Mouse (Mus musculus) midbrain, embryonic 11.5 days (tissue): ENCODE data around the gene Slc5a1. TPM values are rescaled to one million over a fixed set of nuclear protein-coding genes. Genes with fewer than 3 reads are reported as not detected.

ENCODE experiments used
- ATAC-seq: fragments of 200-750 bp; cut with Nextera tagmentation; 2 replicates; pipeline ENCODE4 v1.8.0; 2017; ENCODE audit warnings: moderate TSS enrichment, moderate library complexity; ENCODE audit not compliant: low FRiP score
- DNase-seq: peaks from one replicate; pipeline ENCODE4 v3.0.0; 2015; ENCODE audit warnings: low spot score; ENCODE audit errors: missing footprints
- H3K27ac ChIP-seq: fragments of 300-500 bp; sonication (generic); 2 replicates; pipeline ENCODE4 v1.5.1; 2014; ENCODE audit warnings: low read depth, low read length
- H3K27me3 ChIP-seq: fragments of 300-500 bp; sonication (generic); 2 replicates; pipeline ENCODE4 v1.6.1; 2014; ENCODE audit warnings: mild to moderate bottlenecking, low read length, moderate library complexity, mixed read lengths; ENCODE audit not compliant: control insufficient read depth, insufficient read depth
- H3K36me3 ChIP-seq: fragments of 300-500 bp; sonication (generic); 2 replicates; pipeline ENCODE4 v1.6.1; 2014; ENCODE audit warnings: mild to moderate bottlenecking, low read length, moderate library complexity, mixed read lengths; ENCODE audit not compliant: control insufficient read depth, insufficient read depth
- H3K4me1 ChIP-seq: fragments of 300-500 bp; sonication (generic); 2 replicates; pipeline ENCODE4 v1.6.1; 2014; ENCODE audit warnings: low read length; ENCODE audit not compliant: control insufficient read depth, insufficient read depth
- H3K4me2 ChIP-seq: fragments of 300-500 bp; sonication (generic); 2 replicates; pipeline ENCODE4 v1.6.1; 2014; ENCODE audit warnings: mild to moderate bottlenecking, moderate library complexity
- H3K4me3 ChIP-seq: fragments of 300-500 bp; sonication (generic); 2 replicates; pipeline ENCODE4 v1.5.1; 2014; ENCODE audit warnings: low read depth, low read length
- H3K9ac ChIP-seq: fragments of 300-500 bp; sonication (generic); 2 replicates; pipeline ENCODE4 v1.6.1; 2014; ENCODE audit warnings: low read length
- H3K9me3 ChIP-seq: fragments of 300-500 bp; sonication (generic); 2 replicates; pipeline ENCODE4 v1.6.1; 2016; ENCODE audit warnings: low read length; ENCODE audit not compliant: control insufficient read depth
- WGBS: fragments of 180-500 bp; shearing (Covaris S2); extraction: QIAGEN DNeasy Blood & Tissue Kit; methylation state at CpG from one replicate; pipeline ENCODE4 v1.1.7; 2014; 5-methylcytosine and 5-hydroxymethylcytosine counted together
- polyA plus RNA-seq: library from polyadenylated mRNA; unstranded; fragments of >200 nt; fragmentation: Nextera tagmentation; extraction: Ambion mirVana; gene quantifications from 2 replicates; pipeline ENCODE4 v1.2.1, GENCODE M21; 2014

Gene Slc5a1
- polyA plus RNA-seq, 1 experiment from 2014 or later: not detected

DNA sequence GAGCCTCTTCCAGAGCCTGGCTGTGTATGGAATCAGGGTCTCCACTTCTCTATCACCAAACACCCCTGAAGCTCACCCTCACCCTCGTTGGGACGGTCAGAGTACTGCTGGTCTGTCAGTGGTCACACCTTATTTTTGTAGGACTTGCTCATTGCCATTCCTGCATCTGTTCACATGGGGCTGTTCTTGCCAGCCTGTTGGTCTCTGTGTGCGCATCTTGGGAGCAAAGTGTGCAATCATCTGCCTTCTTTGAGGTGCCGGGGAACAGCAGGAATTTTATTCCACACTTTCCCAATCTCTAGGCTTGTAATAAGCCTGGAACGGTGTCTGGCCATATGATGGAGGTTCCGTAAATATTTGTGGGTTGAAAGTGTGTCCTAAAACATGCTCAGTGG is 99.1 kb downstream of the Slc5a1 start:
- no peaks in the 10 kb centered on the region for H3K36me3 ChIP-seq
- H3K4me1 ChIP-seq: peaks cover 3% of the 10 kb centered on the region; the same call in 1 of the 2 replicates
- H3K9me3 ChIP-seq: no peaks in the 10 kb centered on the region
- no peak overlapping the region for H3K4me3 ChIP-seq
- no peaks in the 10 kb centered on the region for H3K27me3 ChIP-seq
- no peak overlapping the region for H3K4me2 ChIP-seq
- H3K27ac ChIP-seq: no peak overlapping the region
- ATAC-seq: no peak
- DNase-seq: no peak
- 86% methylated on average over 6 of the region's 6 CpGs for WGBS
- H3K9ac ChIP-seq: no peak overlapping the region

DNA sequence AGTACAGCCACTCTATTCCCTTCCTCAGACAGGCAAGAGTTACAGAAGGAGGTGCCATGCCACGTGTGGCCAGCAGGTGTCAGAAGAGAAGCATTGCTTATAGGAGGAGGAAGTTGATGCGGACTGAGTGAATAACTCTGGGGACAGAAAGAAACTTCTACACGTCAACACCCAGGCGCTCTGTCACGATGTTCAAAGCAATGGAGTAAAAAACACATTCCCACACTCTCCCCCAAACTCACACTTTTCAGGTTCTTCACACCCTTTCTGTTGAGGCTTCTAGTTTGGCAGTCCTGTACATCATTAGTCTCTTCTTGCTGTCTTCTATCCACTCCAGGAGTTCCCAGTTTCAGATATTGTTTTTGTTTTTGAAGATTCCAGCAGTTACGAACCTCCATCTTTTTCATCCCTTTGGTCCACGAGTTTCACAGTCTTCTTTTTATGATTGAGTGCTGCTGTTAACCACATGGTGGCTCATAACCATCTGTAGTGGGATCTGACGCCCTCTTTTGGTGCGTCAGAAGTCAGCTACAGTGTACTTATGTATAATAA is 99.7 kb downstream of the Slc5a1 start:
- no peaks in the 10 kb centered on the region for H3K9me3 ChIP-seq
- H3K27me3 ChIP-seq: no peaks in the 10 kb centered on the region
- no peak overlapping the region for H3K27ac ChIP-seq
- peak overlapping the region; percentile 23; the same call in 1 of the 2 replicates for H3K4me2 ChIP-seq
- no peaks in the 10 kb centered on the region for H3K36me3 ChIP-seq
- peak overlapping the region; percentile 36; the same call in 1 of the 2 replicates for H3K9ac ChIP-seq
- H3K4me3 ChIP-seq: no peak overlapping the region
- peak; percentile 99 for DNase-seq
- WGBS: 18% methylated on average over 9 of the region's 9 CpGs
- ATAC-seq: no peak; the same call in 1 of the 2 replicates
- peaks cover 3% of the 10 kb centered on the region; the same call in 1 of the 2 replicates for H3K4me1 ChIP-seq

DNA sequence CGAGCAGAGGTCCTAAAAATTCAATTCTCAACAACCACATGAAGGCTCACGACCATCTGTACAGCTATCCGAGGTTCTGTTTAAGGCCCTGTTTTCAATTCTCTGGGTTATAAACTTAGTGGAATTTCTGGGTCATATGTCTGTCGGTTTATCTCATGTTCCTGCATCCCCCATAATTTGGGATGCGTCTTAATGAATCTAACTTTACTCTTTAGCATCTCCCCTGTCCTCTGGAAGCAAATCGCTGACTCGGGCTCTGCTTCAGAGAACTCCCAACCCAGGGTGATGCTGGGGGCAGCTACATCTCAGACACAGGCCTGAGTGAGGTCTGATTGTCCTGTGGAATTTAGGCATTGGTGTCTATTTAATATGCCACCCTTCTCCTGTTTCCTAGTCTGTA is 100.3 kb downstream of the Slc5a1 start:
- no peaks in the 10 kb centered on the region for H3K27me3 ChIP-seq
- H3K9me3 ChIP-seq: no peaks in the 10 kb centered on the region
- no peaks in the 10 kb centered on the region for H3K36me3 ChIP-seq
- H3K4me3 ChIP-seq: no peak overlapping the region
- H3K27ac ChIP-seq: no peak overlapping the region
- DNase-seq (no peak), ATAC-seq (no peak)
- 81% methylated on average over 7 of the region's 7 CpGs for WGBS
- no peak overlapping the region for H3K4me2 ChIP-seq
- peaks cover 3% of the 10 kb centered on the region; the same call in 1 of the 2 replicates for H3K4me1 ChIP-seq
- H3K9ac ChIP-seq: no peak overlapping the region

DNA sequence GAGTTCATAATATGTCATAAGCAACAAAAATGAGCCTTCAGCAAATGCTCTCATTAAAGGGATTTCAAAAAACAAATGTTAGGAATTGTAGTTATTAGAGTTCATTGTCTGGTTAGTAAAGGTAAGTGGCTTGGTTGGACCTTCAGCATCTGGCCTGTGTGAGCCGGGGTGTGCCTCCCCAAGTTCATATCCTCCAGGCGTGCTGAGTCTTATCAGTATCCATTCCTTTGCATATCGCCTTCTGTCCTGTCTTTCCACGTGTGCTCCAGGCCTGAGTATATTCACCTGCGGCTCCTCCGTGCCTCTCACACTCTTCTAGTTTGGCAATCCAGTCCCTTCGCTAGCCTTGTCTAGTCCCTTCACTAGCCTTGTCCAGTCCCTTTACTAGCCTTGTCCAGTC is 102.3 kb downstream of the Slc5a1 start:
- Histone ChIP-seq H3K4me2 (no peak overlapping the region), H3K4me1 (peaks cover 3% of the 10 kb centered on the region; the same call in 1 of the 2 replicates)

DNA sequence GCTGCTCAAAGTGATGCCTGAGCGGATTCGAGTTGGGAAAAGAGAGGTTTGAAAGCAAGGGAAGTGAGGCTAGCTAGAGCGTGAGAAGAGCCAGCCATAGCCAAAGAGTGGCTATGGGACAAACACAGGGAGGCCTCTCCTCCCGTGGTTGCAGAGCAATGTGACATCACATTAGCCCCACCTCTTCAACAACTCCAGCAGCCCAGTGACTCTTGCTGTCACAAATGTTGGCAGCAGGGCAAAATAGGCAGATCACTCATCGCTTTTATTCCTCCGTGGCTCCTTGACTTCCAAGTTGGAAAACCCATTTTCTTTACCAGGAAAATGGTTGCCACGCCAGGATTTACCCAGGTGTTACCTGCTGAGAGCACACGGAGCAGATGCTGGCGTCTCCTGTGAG is 103.1 kb downstream of the Slc5a1 start:
- no peak overlapping the region for H3K4me2 ChIP-seq
- DNase-seq (no peak), ATAC-seq (no peak)
- H3K9me3 ChIP-seq: no peaks in the 10 kb centered on the region
- WGBS: 57% methylated on average over 9 of the region's 9 CpGs
- H3K36me3 ChIP-seq: no peaks in the 10 kb centered on the region
- no peak overlapping the region for H3K4me3 ChIP-seq
- no peaks in the 10 kb centered on the region for H3K27me3 ChIP-seq
- no peak overlapping the region for H3K27ac ChIP-seq
- peaks cover 3% of the 10 kb centered on the region; the same call in 1 of the 2 replicates for H3K4me1 ChIP-seq
- no peak overlapping the region for H3K9ac ChIP-seq

More for the DNA sequence above, 102.3 kb downstream of the Slc5a1 start:
- Histone ChIP-seq H3K9ac (no peak overlapping the region), H3K36me3 (no peaks in the 10 kb centered on the region), H3K27ac (no peak overlapping the region), H3K4me3 (no peak overlapping the region), H3K27me3 (no peaks in the 10 kb centered on the region), H3K9me3 (no peaks in the 10 kb centered on the region)
- ATAC-seq (no peak), DNase-seq (no peak)
- 89% methylated on average over 7 of the region's 7 CpGs for WGBS

DNA sequence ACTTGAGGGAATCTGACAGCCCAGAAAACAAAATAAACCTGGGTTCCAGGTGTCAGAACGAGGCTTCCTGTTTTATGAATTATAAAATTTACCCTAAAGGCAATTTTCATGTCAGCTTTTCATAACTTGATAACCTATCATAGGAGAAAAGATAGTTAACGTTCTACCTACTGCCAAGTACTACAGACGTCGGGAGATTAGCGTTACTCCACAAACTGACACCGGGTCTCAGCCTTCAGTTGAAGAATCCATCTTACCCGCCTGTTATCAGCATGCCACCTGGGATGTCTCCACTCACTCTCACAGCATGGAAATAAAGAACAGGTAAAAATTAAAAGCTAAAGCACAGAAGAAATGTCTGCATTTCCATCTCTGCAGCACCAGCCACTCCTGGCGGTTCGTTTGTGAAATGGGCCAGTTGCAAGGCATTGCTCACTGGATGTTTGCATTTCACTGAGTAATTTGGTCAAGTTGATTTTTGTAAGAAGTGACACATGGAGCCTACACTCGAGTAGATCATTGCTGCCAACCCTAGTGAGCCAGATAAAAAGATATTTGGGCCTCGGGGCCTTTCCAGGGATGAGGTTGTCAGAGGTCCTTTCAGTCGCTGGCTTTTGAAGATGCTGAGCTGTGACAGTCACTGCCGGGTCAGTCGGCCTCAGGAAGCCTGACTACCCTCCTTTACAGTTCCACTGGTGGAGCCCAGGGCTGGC is 104.7 kb downstream of the Slc5a1 start:
- Histone ChIP-seq H3K9me3 (no peaks in the 10 kb centered on the region), H3K36me3 (no peaks in the 10 kb centered on the region), H3K4me2 (no peak overlapping the region), H3K27me3 (no peaks in the 10 kb centered on the region), H3K27ac (no peak overlapping the region), H3K4me1 (peaks cover 3% of the 10 kb centered on the region; the same call in 1 of the 2 replicates), H3K4me3 (no peak overlapping the region), H3K9ac (no peak overlapping the region)
- no peak for DNase-seq
- WGBS: 81% methylated on average over 14 of the region's 14 CpGs
- no peak for ATAC-seq

DNA sequence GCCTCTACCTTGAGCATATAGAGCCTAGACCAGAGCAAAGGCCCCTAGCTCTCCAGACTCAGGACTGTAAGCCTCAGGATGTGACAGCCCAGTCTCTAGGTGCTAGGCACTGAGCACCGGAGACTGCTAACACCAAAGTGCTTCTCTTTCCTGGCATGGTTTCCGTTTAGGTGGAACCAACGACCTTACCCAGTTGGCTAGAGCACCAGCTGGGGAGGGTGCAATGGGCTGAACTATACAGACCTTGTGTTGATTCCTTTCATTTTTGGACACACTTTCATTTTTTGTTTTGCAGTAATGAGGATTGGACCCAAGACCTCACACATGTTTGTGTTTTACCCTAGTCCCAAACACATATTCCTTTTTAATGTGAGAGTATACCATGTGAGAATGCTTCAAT is 106.5 kb downstream of the Slc5a1 start:
- Histone ChIP-seq H3K27ac (no peak overlapping the region), H3K4me3 (no peak overlapping the region), H3K4me1 (no peaks in the 10 kb centered on the region), H3K27me3 (no peaks in the 10 kb centered on the region), H3K9me3 (no peaks in the 10 kb centered on the region), H3K4me2 (no peak overlapping the region), H3K9ac (no peak overlapping the region), H3K36me3 (no peaks in the 10 kb centered on the region)
- ATAC-seq: no peak
- DNase-seq: no peak
- 92% methylated on average over 3 of the region's 3 CpGs for WGBS

DNA sequence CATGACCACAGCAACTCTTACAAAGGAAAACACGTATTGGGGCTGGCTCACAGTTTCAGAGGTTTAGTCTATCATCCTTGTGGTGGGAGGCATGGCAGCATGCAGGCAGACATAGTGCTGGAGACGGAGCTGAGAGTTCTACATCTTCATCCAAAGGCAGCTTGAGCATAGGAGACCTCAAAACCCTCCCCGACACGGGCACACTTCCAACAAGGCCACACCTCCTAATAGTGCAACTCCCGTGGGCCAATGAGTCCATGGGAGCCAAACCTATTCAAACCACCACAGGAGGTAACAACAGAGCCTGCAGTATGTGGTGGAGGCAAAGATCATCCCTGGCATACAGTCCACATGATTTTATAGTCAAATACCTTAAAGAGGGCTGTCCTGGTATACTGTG is 107.2 kb downstream of the Slc5a1 start:
- Histone ChIP-seq H3K9ac (no peak overlapping the region), H3K27me3 (no peaks in the 10 kb centered on the region), H3K27ac (no peak overlapping the region), H3K4me1 (no peaks in the 10 kb centered on the region), H3K9me3 (no peaks in the 10 kb centered on the region), H3K36me3 (no peaks in the 10 kb centered on the region), H3K4me3 (no peak overlapping the region), H3K4me2 (no peak overlapping the region)
- no peak for DNase-seq
- ATAC-seq: no peak
- WGBS: 79% methylated on average over 5 of the region's 5 CpGs
